Mouse (Mus musculus): ENCODE data around the gene Cnnm4.

DNA sequence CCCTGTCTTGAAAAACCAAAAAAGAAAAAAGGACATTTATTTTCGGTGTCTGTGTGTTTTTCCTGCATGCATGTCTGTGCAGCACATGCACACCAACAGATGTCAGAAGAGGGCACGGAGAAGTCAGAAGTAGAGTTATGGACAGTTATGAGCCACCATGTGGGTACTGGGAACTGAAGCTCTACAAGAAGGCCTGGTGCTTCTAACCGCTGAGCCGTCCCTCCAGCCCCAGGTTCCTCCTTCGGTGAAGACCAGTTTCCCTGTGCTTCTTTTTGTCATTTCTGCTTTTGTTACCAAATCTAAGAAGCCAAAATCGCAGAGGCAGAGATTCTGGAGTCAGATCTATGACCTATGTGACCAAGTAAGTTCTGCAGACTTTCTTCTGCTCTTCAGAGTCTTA, 34.9 kb upstream of the Cnnm4 start:
- no peak for TF ChIP-seq TAL1 (IDR thresholded peaks at IDR 0.05; ENCODE audit: low read length)
- no peak for TF ChIP-seq GATA1 (IDR thresholded peaks at IDR 0.05; ENCODE audit: low read length)
